Mouse (Mus musculus) olfactory bulb, adult 2 months (tissue): ENCODE results near the gene Ccdc84. TPM values are rescaled to one million over a fixed set of nuclear protein-coding genes. Genes with fewer than 3 reads are reported as not detected.

Experiments
- H3K27ac ChIP-seq: fragments of 200-500 bp; 2 replicates; pipeline ENCODE4 v1.5.1; 2012; ENCODE audit warnings: low read depth, low read length; ENCODE audit not compliant: insufficient read depth
- H3K4me1 ChIP-seq: fragments of 200-500 bp; 2 replicates; pipeline ENCODE4 v1.6.1; 2012; ENCODE audit warnings: low read length; ENCODE audit not compliant: control insufficient read depth, insufficient read depth
- H3K4me3 ChIP-seq: fragments of 200-500 bp; 2 replicates; pipeline ENCODE4 v1.5.1; 2012; ENCODE audit warnings: mild to moderate bottlenecking, low read depth, low read length, moderate library complexity; ENCODE audit not compliant: insufficient read depth
- CTCF ChIP-seq: fragments of 200-500 bp; IDR thresholded peaks from 2 replicates; pipeline ENCODE4 v1.5.1; 2012; ENCODE audit warnings: low read depth, mild to moderate bottlenecking, low read length, moderate library complexity; ENCODE audit not compliant: insufficient read depth
- POLR2A ChIP-seq: fragments of 200-500 bp; IDR thresholded peaks from 2 replicates; pipeline ENCODE4 v1.6.1; 2012; ENCODE audit warnings: mild to moderate bottlenecking, low read depth, low read length, moderate library complexity; ENCODE audit not compliant: insufficient read depth
- WGBS: fragments of 180-500 bp; shearing (Covaris S2); methylation state at CpG from one replicate; pipeline ENCODE4 v1.1.7; 2018; 5-methylcytosine and 5-hydroxymethylcytosine counted together
- polyA plus RNA-seq: library from polyadenylated mRNA; stranded (reverse); fragments of >200 nt; gene quantifications from 2 replicates; pipeline ENCODE4 v1.2.4, GENCODE M21; 2012; ENCODE audit warnings: low replicate concordance; ENCODE audit not compliant: missing spikeins, insufficient read depth, insufficient read length

Gene Ccdc84
- polyA plus RNA-seq, 1 experiment = not detected

DNA sequence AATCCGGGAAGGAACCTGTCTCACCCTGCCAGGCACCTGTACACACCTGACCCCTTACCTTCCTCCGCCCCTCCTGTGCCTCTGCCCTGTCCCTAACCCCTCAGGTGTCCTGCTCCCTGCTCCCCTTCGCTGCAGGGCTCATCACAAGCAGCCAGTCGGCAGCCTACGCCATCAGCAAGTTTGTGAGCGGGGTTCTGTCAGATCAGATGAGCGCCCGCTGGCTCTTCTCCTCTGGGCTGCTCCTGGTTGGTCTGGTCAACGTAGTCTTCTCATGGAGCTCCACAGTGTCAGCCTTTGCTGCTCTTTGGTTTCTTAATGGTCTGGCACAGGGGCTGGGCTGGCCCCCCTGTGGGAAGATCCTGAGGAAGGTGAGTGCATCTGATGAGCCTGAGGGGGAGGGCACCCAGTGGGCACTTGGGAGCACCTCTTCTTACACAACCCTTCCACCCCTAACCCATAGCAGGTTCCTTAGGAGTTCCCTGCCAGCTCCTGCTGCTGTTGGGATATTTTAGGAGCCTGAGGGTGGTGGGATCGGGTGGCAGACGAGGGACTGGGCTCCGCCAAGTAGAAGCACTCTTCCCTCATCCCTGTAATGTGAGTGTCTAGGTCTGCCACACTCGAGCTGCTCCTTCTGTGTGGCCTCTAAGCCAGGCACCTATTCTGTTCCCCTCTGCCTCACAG is 19.1 kb downstream of the Ccdc84 start:
- H3K4me1 ChIP-seq = peaks cover 22% of the 10 kb centered on the region
- H3K4me3 ChIP-seq = no peak overlapping the region
- no peak overlapping the region for H3K27ac ChIP-seq
- 77% methylated on average over 13 of the region's 13 CpGs for WGBS
- TF ChIP-seq CTCF = no peak
- TF ChIP-seq POLR2A = no peak

DNA sequence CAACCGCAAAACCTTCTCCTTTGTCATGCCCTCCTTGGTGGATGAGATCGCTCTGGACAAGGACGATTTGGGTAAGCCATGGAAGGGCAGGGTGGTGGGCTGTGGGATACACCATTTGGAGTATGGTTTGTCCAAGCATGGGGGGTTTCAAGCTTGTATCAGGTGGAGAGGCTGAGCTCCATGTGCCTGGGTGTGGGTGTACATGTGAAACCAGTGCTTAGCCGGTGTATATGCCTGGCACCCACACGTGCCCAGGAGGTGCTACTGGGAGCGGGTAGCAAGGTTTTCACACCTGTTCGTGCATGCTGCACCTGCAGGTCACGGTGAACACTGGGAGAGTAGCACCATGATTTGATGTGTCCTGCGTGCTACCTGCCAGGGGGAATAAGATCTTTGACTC is 19.8 kb downstream of the Ccdc84 start:
- peaks cover 22% of the 10 kb centered on the region for H3K4me1 ChIP-seq
- 65% methylated on average over 9 of the region's 9 CpGs for WGBS
- peak overlapping the region; percentile 7; the same call in 1 of the 2 replicates for H3K27ac ChIP-seq
- TF ChIP-seq POLR2A = no peak
- no peak for TF ChIP-seq CTCF
- H3K4me3 ChIP-seq = peak overlapping the region; percentile 13

GRCm38 (mm10) chr9:44398087-44398486 is 20.3 kb downstream of the Ccdc84 start:
- H3K4me1 ChIP-seq = peaks cover 22% of the 10 kb centered on the region
- H3K4me3 ChIP-seq = peak overlapping the region; percentile 13
- TF ChIP-seq POLR2A (no peak), CTCF (no peak)
- peak overlapping the region; percentile 7; the same call in 1 of the 2 replicates for H3K27ac ChIP-seq
- WGBS = 15% methylated on average over 4 of the region's 4 CpGs

- Histone ChIP-seq H3K4me1 (peaks cover 22% of the 10 kb centered on the region), H3K4me3 (peak within 1 kb of the TSS; percentile 68), H3K27ac (peak within 1 kb of the TSS; percentile 76)
- no peak for TF ChIP-seq CTCF
- peak; percentile 60 for TF ChIP-seq POLR2A
- whole genome bisulfite sequencing = under 1% methylated on average over 43 of the region's 43 CpGs
These were observed 21.5 kb downstream of the Ccdc84 start, which contains the start of gene Slc37a4 for GRCm38 (mm10) chr9:44396684-44397411. Gene Slc37a4 (plus strand): TSS chr9:44396852.

DNA sequence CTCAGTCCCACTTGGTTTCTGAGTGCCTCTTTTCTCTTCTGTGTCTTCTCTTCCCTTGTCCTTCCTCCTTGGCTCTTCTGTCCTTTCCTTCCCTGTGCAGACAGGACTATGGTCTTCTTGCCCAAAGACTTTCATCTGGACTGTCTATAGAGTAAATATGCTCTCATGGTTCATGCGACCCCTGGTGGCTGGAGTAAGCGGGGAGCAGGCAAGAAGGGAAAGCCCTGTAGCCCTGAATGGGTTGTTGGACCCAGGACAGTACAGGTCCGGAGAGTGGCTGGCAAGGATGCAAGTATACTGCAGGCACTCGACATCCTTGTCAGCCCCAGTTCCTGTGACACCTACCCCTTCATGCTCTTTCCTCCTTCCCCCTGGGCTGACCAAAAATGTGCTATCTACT is 26.9 kb downstream of the Ccdc84 start:
- 25% methylated on average over 4 of the region's 4 CpGs for WGBS
- Histone ChIP-seq H3K4me3 (no peak overlapping the region), H3K27ac (no peak overlapping the region), H3K4me1 (no peaks in the 10 kb centered on the region)
- no peak for TF ChIP-seq POLR2A
- peak; percentile 38; the same call in 1 of the 2 replicates for TF ChIP-seq CTCF

DNA sequence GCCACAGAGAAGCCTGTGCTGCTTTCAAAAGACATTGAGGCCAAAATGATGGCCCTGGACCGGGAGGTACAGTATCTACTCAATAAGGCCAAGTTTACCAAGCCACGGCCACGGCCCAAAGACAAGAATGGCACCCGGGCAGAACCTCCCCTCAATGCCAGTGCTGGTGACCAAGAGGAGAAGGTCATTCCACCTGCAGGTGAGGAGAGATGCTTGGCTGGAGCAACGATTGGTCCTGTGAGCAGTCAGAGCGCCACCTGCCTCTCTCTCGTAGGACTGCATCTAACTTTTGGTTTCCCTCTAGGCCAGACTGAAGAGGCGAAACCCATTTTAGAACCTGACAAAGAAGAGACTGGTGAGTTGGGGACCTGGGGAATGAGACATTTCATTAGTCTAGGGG is 29.1 kb downstream of the Ccdc84 start:
- TF ChIP-seq POLR2A (no peak), CTCF (peak; percentile 59; the same call in 1 of the 2 replicates)
- Histone ChIP-seq H3K4me3 (no peak overlapping the region), H3K4me1 (no peaks in the 10 kb centered on the region), H3K27ac (no peak overlapping the region)
- WGBS = 50% methylated on average over 8 of the region's 8 CpGs

GRCm38 (mm10) chr9:44387221-44387620 is 31.1 kb downstream of the Ccdc84 start:
- WGBS = 51% methylated on average over 3 of the region's 3 CpGs
- TF ChIP-seq CTCF (no peak), POLR2A (no peak)
- H3K4me1 ChIP-seq = no peaks in the 10 kb centered on the region
- no peak overlapping the region for H3K4me3 ChIP-seq
- H3K27ac ChIP-seq = no peak overlapping the region

- H3K27ac ChIP-seq = no peak overlapping the region
- no peak for TF ChIP-seq CTCF
- no peak for TF ChIP-seq POLR2A
- no peak overlapping the region for H3K4me3 ChIP-seq
- peaks cover 15% of the 10 kb centered on the region for H3K4me1 ChIP-seq
- WGBS = 92% methylated on average over 13 of the region's 13 CpGs
These were observed 33.8 kb downstream of the Ccdc84 start for GRCm38 (mm10) chr9:44384596-44384995.

- WGBS = 5% methylated on average over 15 of the region's 15 CpGs
- peak overlapping the region; percentile 86 for H3K4me3 ChIP-seq
- no peak overlapping the region for H3K27ac ChIP-seq
- TF ChIP-seq CTCF = no peak
- no peak for TF ChIP-seq POLR2A
- H3K4me1 ChIP-seq = peaks cover 15% of the 10 kb centered on the region
These were observed 38.5 kb downstream of the Ccdc84 start for GRCm38 (mm10) chr9:44379862-44380261.

- H3K4me3 ChIP-seq = peak within 1 kb of the TSS; percentile 86
- TF ChIP-seq CTCF (0 out of 2 replicates have a peak, but pooled peaks have one; percentile 5), POLR2A (peak; percentile 75)
- under 1% methylated on average over 83 of the region's 83 CpGs for WGBS
- H3K27ac ChIP-seq = peak within 1 kb of the TSS; percentile 44
- H3K4me1 ChIP-seq = peaks cover 15% of the 10 kb centered on the region
These were observed 39.1 kb downstream of the Ccdc84 start, which contains the start of gene Hyou1 for GRCm38 (mm10) chr9:44379054-44379834. Gene Hyou1 (plus strand): TSS chr9:44379490.
